Mouse (Mus musculus) B cell, adult 67 days (primary cell): ENCODE data around the gene Rhox4e. TPM values are rescaled to one million over a fixed set of nuclear protein-coding genes. Genes with fewer than 3 reads are reported as not detected.

Experiments used
- total RNA-seq, 2 experiments: library from RNA; stranded (reverse); gene quantifications; 4 replicates each; pipeline ENCODE4 v1.2.4; 2023

The Rhox4e gene
- total RNA-seq: not detected

GRCm38 (mm10) chrX:37557112-37557511 lies at the start of gene Rhox4e:
TSS of gene Rhox4e (plus strand) at chrX:37557412.

GRCm38 (mm10) chrX:37514059-37514458 lies 43.2 kb upstream of the Rhox4e start, which contains the start of gene Rhox4d:
TSS of gene Rhox4d (plus strand) at chrX:37514359.

GRCm38 (mm10) chrX:37530152-37530551 lies 27.1 kb upstream of the Rhox4e start, which contains the start of gene Rhox2e:
TSS of gene Rhox2e (plus strand) at chrX:37530452.

GRCm38 (mm10) chrX:37541719-37542118 lies 15.5 kb upstream of the Rhox4e start, which contains the start of gene Rhox3e:
TSS of gene Rhox3e (plus strand) at chrX:37542019.

GRCm38 (mm10) chrX:37571105-37571504 lies 13.9 kb downstream of the Rhox4e start, which contains the start of gene Rhox2f:
TSS of gene Rhox2f (plus strand) at chrX:37571405.

GRCm38 (mm10) chrX:37580692-37581091 lies 23.5 kb downstream of the Rhox4e start, which contains the start of gene Rhox3f:
TSS of gene Rhox3f (plus strand) at chrX:37580992.

GRCm38 (mm10) chrX:37607604-37608003 lies 50.4 kb downstream of the Rhox4e start, which contains the start of gene Rhox4f:
TSS of gene Rhox4f (minus strand) at chrX:37607704.

Other genes with a start within 250 kb of the Rhox4e start
- gene Rhox3a2, start 177.4 kb upstream of the Rhox4e start, total RNA-seq: not detected
- gene Rhox4a2, start 166.6 kb upstream of the Rhox4e start, total RNA-seq: not detected
- gene Rhox2b, start 145.3 kb upstream of the Rhox4e start, total RNA-seq: not detected
- not detected for gene Rhox4b, start 124.9 kb upstream of the Rhox4e start, total RNA-seq
- not detected for gene Rhox2c, start 103.7 kb upstream of the Rhox4e start, total RNA-seq
- gene Rhox3c, start 98.8 kb upstream of the Rhox4e start, total RNA-seq: not detected
- not detected for gene Rhox4c, start 77.1 kb upstream of the Rhox4e start, total RNA-seq
- not detected for gene Rhox2d, start 64.0 kb upstream of the Rhox4e start, total RNA-seq
- not detected for gene Rhox4d, start 43.1 kb upstream of the Rhox4e start, total RNA-seq
- gene Rhox2e, start 27.0 kb upstream of the Rhox4e start, total RNA-seq: not detected
- not detected for gene Rhox3e, start 15.4 kb upstream of the Rhox4e start, total RNA-seq
- not detected for gene Rhox2f, start 14.0 kb downstream of the Rhox4e start, total RNA-seq
- gene Rhox3f, start 23.6 kb downstream of the Rhox4e start, total RNA-seq: not detected
- not detected for gene Rhox4f, start 50.3 kb downstream of the Rhox4e start, total RNA-seq
- gene Rhox3g, start 71.2 kb downstream of the Rhox4e start, total RNA-seq: not detected
- not detected for gene Rhox2g, start 86.1 kb downstream of the Rhox4e start, total RNA-seq
- not detected for gene Rhox4g, start 93.9 kb downstream of the Rhox4e start, total RNA-seq
- not detected for gene Rhox3h, start 111.4 kb downstream of the Rhox4e start, total RNA-seq
- gene Rhox2h, start 115.9 kb downstream of the Rhox4e start, total RNA-seq: not detected
- not detected for gene Rhox5, start 247.4 kb downstream of the Rhox4e start, total RNA-seq